Mouse (Mus musculus): Measurements from ENCODE around the gene Chic1. TPM values are rescaled to one million over a fixed set of nuclear protein-coding genes. Genes with fewer than 3 reads are reported as not detected.
A peak's percentile ranks its signal among the peaks of the same experiment; 100 is the strongest.

Chic1 gene
- total RNA-seq, 1 experiment from 2014 or later, result 1.2 TPM

DNA sequence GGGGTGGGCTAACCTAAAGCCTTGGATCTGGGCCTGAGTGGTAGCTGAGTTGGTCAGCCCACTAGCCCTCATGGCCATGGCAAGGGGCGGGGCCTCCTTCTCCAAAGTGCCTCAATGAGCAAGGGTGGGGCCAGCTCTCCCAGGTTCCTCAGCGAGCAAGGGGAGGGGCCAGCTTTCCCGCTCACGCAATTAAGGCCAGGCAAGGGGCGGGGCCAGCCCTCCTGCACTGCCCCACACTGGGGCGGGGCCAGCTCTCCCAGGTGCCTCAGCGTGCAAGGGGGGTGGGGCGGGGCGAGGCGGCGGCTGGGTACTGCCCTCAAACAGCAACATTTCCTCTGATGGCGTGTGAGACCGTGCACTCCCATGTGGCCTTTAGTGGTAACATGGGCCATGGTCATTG lies 48.7 kb downstream of the Chic1 start:
- ATAC-seq (replicated peaks in 1 of 2; ENCODE audit: insufficient read depth in 1 of 2, low FRiP score in 2 of 2, low TSS enrichment in 1 of 2, low read depth in 1 of 2, poor library complexity in 2 of 2, severe bottlenecking in 2 of 2), result no peak

DNA sequence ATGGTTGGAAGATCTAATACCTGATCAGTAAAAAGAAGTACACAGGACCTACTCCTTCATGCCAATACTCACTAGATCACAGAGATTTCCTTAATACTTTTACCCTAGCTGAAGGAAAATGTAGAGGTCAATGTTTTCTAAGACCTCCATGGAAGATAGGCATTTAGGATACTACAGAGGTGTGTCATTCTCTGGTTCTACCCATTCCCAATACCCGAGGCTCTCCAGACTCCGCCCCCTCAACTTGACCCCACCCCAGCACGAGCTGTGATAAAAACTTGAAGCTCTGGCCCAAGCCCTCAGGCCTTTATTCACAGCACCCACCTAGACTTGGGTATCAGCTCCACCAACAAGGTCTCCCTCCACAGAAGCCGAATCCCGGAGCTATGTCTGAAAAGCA lies 57.9 kb downstream of the Chic1 start, which contains the start of gene Tsx:
Gene Tsx, plus strand, starts transcription at position 301 of the 400 bp plus-strand sequence.
- no peak for ATAC-seq (replicated peaks in 1 of 2; ENCODE audit: insufficient read depth in 1 of 2, low FRiP score in 2 of 2, low TSS enrichment in 1 of 2, low read depth in 1 of 2, poor library complexity in 2 of 2, severe bottlenecking in 2 of 2)

DNA sequence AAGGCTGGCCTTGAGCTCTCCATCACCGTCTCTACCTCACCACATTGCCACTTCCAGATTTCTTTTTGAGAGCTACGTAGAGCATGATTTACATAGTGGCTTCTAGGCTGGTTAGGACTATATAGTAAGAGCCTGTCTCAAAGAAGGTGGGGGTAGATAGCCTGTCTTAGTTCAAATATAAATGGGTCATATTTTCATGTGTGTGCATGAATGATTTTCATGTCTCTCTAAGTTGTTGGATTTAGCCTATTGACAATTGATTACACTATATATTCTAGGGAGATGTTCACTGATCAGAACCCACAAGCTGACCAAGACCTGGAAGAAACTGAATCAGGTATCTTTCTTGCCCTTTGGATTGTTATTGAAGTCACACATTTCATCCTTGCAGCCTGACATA lies 65.4 kb downstream of the Chic1 start, which contains the start of gene Gm26992:
Gene Gm26992, plus strand, starts transcription at position 301 of the 400 bp plus-strand sequence.
- ATAC-seq (replicated peaks in 1 of 2; ENCODE audit: insufficient read depth in 1 of 2, low FRiP score in 2 of 2, low TSS enrichment in 1 of 2, low read depth in 1 of 2, poor library complexity in 2 of 2, severe bottlenecking in 2 of 2), result no peak

DNA sequence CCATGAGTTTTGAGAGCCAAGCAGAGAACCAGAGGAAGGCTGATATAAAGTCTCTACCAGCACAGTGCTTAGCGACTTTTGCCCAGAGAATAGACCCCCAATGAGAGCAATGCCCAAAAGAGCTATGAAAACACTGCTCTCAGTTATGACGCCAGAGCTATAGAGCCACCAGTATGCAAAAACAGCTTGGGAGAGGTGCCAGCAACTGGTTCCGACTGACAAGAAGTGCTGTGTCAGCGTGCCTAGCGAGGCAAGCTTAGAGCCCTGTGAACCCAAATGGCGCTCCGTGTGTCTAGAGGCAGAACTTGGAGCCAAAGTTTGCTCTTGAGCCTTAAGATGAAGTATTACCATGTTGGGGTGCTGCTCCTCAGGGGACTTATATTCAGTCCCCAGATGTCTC lies 71.4 kb downstream of the Chic1 start:
- peak; percentile 48 to 76; a peak in 3 of 4 replicates for ATAC-seq (replicated peaks in 1 of 2; ENCODE audit: insufficient read depth in 1 of 2, low FRiP score in 2 of 2, low TSS enrichment in 1 of 2, low read depth in 1 of 2, poor library complexity in 2 of 2, severe bottlenecking in 2 of 2)

DNA sequence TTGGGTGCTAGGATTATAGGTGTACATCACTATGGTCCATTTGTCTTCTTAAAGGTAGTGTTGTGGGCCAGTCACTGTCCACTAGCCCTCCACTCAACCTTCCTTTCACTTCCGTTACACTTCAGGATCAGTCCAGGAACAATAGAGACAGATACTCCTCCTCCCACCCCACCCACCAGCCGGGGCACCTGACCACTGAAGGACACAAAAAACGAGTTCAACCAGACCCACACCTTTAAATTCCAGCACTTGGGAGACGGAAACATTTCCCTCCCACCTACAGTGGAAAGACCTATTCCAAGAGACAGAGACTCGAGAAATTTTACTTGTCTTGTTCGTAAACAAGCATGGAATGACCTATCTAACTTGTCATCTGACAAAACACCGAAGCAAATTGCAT lies 76.0 kb downstream of the Chic1 start:
- ATAC-seq (replicated peaks in 1 of 2; ENCODE audit: insufficient read depth in 1 of 2, low FRiP score in 2 of 2, low TSS enrichment in 1 of 2, low read depth in 1 of 2, poor library complexity in 2 of 2, severe bottlenecking in 2 of 2), result no peak

DNA sequence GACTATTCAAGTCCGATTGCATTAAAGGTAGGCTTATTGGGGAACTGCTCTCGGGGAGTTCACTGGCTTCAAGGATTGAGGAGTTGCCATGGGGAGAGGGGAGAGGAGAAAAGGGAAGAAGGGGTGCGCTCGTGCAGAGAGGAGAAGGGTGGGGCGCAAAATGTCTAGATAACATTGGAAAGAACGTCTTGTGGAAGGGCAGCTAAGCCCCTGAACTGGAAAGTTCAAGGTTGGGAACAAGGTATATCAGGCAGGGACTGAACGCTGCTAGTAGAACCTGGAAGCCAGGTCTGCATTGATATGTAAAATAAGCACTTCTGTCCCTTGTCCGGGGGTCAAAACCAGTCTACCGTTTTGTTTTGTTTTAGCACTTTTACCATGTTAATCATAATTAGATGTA lies 81.7 kb downstream of the Chic1 start:
- no peak for ATAC-seq (replicated peaks in 1 of 2; ENCODE audit: insufficient read depth in 1 of 2, low FRiP score in 2 of 2, low TSS enrichment in 1 of 2, low read depth in 1 of 2, poor library complexity in 2 of 2, severe bottlenecking in 2 of 2)

DNA sequence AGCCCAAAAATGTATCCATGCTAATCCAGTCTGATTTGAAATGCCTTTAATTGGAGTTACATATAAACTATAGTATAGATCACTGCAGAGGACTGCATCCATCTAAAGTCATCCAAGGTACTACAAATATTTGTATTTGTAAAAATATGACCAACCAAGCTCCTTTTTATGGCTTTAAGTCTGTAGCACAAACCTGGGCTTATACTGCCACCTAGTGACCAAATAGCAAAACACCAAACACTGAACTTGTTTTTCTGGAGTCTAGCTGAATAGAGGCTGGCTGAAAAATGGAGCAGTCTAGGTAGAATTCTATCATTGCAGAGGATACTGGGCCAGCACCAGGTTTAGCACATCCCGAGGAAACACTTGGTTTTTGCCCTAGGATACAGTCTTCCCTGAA lies 84.5 kb downstream of the Chic1 start:
- no peak; a peak in 2 of 4 replicates for ATAC-seq (replicated peaks in 1 of 2; ENCODE audit: insufficient read depth in 1 of 2, low FRiP score in 2 of 2, low TSS enrichment in 1 of 2, low read depth in 1 of 2, poor library complexity in 2 of 2, severe bottlenecking in 2 of 2)

DNA sequence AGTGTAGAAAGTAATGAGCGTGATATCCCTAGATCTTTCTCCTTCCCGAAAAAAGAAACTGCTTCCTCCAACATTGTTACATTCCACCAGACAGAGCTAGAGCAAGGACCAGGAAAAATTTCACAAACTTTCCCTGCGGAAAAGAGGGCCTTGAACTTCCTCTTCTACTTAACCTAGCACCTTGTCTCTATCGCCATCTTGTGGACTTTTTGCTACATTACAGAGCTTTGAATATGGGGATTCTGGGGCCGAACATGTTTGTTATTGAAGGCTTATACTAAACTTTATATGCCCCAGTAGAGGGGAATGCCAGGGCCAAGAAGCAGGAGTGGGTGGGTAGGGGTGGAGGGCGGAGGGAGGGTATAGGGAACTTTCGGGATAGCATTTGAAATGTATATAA lies 87.5 kb downstream of the Chic1 start:
- peak in 1 of 2 experiments; percentile 36; a peak in 1 of 4 replicates for ATAC-seq (replicated peaks in 1 of 2; ENCODE audit: insufficient read depth in 1 of 2, low FRiP score in 2 of 2, low TSS enrichment in 1 of 2, low read depth in 1 of 2, poor library complexity in 2 of 2, severe bottlenecking in 2 of 2)

Other genes with a start within 250 kb of the Chic1 start
- gene Nap1l2, start 169.8 kb upstream of the Chic1 start, total RNA-seq (2017), result 0.56 TPM in 1 of 2 replicates, not detected in the other
- not detected in 2 replicates for gene Cdx4, start 35.1 kb upstream of the Chic1 start, total RNA-seq (2017)
- not detected in 2 replicates for gene Tsx, start 58.0 kb downstream of the Chic1 start, total RNA-seq (2017)
- not detected in 2 replicates for gene Gm26992, start 65.5 kb downstream of the Chic1 start, total RNA-seq (2017)

All from hematopoietic stem cell, adult 5-6 weeks (primary cell).